Mouse (Mus musculus) frontal cortex, postnatal 14 days (tissue): ENCODE measurements around the gene Mark1.

Experiments
- DNase-seq, 2 experiments: peaks; one replicate each; pipeline ENCODE4 v3.0.0; 2022; ENCODE audit warnings: low spot score in 2 of 2

The Mark1 gene

DNA sequence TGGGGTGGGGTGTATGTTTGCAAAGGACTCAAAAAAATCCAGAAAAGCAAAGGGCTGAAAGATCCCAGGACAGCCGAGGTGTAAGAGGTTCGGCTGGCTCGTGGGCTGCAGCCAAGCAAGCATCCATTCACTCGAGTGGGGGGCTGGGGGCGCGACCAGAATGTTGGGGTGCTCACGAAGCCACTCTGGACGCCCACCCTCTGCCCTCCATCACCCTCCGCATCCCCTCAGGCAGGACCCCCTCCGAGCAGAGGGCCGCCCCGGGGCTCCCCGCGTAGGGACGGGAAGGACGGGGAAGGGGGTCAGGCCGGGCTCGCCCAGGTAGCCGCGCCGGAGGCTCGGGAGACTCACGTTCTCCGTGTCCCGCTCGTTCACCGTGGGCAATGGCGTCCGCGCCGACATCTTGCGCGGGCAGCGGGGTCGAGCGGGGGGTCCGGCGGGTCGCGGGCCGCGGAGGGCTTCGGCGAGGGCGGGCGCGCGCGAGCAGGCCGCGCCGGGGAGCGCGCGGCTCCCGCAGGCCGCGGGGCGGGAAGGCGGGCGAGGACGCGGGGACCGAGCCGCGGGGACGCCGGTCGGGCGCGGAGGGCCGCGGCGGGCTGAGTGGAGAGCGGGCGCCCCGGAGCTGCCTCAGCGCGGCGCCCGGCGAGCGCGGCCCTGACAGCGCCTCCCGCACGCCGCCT is at the start of gene Mark1:
Mark1 (minus strand) TSS at position 500 of the 680 bp plus-strand sequence.
- DNase-seq: peak in 1 of 2 experiments; percentile 34

GRCm38 (mm10) chr1:185047516-185048247 is 48.3 kb upstream of the Mark1 start:
- DNase-seq: no peak

DNA sequence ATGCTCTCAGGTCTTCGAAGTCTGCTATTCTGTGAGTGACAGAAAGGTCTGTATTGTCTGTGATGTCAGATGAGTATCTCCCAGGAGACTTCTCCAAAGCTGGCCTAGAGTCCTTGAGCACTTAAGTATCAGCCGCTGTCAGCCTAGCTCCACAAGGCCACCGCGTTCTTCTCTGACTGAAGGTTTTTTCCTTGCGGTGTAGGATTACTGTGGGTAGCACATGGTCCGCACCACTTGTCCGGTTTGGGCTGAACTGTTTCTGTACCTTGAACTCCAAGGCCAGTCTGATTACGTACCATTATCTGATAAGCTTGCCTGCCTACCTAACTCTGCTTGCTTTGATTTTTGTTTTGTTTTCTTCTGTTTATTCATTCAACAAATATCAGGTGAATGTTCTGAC is 47.1 kb upstream of the Mark1 start:
- DNase-seq: no peak

GRCm38 (mm10) chr1:185038183-185038686 is 38.9 kb upstream of the Mark1 start:
- no peak for DNase-seq

DNA sequence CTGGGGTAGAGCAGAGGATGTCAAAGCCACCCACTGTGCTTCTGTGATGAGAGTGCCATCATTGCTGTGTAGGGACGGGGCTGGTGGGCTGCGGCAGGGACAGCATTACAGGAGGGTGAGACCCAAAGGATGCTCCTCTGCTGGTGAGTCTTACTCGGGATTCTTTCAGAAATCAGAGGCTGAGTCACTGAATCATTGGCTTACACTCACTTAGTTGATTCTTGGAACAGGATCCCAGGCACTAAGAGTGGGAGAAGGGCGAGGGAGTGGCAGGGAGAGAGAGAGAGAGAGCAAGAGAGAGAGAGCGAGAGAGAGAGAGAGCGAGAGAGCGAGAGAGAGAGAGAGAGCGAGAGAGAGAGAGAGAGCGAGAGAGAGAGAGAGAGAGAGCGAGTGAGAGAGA is 31.2 kb upstream of the Mark1 start:
- DNase-seq: no peak

DNA sequence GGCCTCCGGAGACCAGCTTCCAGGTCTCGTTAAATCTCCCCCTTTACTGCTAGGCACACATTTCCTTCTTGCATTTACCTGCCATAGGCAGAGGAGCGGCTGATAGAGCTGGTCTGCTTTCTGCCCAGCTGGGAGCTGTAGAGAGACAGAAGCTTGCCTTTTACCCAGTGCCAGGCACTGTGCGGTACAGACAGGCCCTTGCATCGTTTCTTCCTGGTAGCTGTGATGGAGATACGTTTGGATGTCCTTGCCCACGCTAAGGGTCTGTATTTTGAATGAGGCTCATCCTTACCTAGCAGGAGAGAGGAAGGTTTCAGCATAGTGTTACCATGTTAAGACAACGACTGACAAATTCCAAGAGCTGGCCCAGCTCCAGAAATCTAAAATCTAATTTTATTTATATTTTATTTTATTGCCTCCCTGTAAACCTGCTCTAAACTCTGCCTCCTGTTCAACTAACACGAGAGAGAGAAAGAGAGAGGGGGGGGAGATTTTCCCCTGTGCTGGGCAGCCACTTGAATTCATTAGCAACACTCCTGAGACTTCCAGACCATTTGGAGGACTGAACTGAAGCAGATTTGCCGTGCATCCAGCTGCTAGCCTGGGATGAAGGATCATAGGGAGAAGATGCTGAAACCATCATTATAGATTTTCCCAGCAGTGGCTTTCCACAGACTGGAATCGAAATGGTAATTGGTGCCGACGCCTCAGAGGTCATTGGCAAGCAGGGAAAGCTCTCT is 21.2 kb upstream of the Mark1 start:
- DNase-seq: no peak

GRCm38 (mm10) chr1:185012566-185012965 is 13.2 kb upstream of the Mark1 start:
- DNase-seq: no peak

GRCm38 (mm10) chr1:185007066-185007465 is 7.7 kb upstream of the Mark1 start:
- no peak for DNase-seq

- peak; percentile 44 to 63 for DNase-seq
Measured at GRCm38 (mm10) chr1:184999780-185000599, 620 bp upstream of the Mark1 start.

DNA sequence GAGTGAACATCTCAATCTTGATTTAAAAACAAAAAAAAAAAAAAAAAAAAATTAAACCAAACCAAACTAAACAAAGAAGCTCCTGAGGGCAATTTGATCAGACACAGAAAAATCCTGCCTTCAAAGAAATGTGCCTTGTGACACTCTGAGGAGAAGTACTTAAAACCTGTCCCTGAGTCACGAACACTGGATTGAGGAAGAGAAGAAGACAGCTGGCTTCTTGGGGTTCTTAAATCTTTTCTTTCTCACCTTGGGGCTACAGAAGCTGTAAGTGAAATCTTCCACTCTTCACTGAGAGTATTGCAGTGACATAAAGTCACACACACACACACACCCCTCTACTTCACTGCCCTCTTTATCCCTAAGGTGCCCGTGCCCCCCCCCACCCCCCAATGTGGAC is 739 bp downstream of the Mark1 start:
- DNase-seq: no peak

GRCm38 (mm10) chr1:184998161-184998560 is 1.2 kb downstream of the Mark1 start:
- DNase-seq: no peak

DNA sequence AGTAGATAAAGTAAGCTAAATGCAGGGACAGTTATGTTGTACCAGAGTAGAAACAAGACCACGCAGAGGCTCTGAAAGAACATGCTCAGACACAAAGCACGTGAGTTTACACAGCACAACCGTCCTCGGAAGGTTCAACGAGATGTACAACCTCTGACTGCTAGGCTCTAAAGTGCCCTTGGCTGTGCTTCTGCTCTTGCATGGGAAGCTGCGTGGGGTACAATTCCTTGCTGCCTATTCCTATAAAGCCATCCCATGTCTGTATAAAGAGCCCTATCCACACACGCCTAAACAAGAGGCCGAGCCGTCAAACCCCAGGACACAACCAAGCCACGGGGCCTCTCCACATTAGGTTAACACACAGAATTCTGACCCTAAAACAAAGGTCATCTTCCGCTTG is 1.9 kb downstream of the Mark1 start:
- DNase-seq: no peak

- no peak for DNase-seq
Measured at GRCm38 (mm10) chr1:184995335-184995734, 4.0 kb downstream of the Mark1 start.

- DNase-seq: no peak
Measured at GRCm38 (mm10) chr1:184991191-184991590, 8.2 kb downstream of the Mark1 start.

- DNase-seq: no peak
Measured at GRCm38 (mm10) chr1:184986748-184987147, 12.6 kb downstream of the Mark1 start.

GRCm38 (mm10) chr1:184984723-184985122 is 14.6 kb downstream of the Mark1 start:
- DNase-seq: no peak

- no peak for DNase-seq
Measured at GRCm38 (mm10) chr1:184983751-184984150, 15.6 kb downstream of the Mark1 start.

DNA sequence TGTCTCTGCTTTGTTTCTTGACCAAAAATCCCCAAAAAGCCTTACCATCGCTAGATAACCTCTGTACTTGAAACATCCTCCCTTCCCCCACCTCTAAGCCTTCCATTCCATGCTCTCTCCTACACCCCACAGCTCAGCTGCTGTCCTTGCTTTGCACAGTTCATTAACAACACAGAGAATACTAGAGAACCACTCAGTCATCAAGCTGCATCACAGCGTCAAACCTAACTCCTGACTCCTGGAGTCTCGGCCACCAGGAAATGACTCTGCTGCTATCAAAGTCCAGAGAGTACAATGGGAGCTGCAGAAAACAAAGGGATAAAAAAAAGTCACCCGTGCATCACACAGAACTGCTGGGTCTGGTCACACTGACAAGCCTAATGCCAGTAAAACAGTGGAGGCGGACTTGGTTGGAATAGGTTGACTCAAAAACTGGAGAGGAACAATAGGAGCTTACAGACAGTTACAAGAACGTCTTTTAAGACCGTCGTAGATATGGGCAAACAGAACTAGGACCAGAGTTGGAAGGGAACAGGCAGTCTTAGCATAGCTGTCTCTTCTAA is 27.1 kb downstream of the Mark1 start:
- no peak for DNase-seq

DNA sequence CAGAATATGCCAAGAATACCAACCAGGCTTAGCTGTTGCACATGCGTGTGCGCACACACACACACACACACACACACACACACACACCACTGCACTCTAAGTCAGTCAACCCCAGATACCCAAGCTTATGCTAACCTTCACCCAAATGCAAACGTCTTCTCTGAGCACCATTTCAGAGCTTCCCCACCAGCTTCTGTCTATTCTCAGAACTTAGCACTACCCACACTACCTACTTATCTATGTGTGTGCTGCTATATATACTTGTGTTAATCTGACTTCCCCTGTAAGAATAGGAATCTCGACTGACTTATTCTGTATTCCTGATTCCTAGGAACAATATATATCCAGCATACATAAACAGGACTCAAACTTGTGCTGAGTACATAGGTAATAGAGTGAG is 30.0 kb downstream of the Mark1 start:
- DNase-seq: no peak

DNA sequence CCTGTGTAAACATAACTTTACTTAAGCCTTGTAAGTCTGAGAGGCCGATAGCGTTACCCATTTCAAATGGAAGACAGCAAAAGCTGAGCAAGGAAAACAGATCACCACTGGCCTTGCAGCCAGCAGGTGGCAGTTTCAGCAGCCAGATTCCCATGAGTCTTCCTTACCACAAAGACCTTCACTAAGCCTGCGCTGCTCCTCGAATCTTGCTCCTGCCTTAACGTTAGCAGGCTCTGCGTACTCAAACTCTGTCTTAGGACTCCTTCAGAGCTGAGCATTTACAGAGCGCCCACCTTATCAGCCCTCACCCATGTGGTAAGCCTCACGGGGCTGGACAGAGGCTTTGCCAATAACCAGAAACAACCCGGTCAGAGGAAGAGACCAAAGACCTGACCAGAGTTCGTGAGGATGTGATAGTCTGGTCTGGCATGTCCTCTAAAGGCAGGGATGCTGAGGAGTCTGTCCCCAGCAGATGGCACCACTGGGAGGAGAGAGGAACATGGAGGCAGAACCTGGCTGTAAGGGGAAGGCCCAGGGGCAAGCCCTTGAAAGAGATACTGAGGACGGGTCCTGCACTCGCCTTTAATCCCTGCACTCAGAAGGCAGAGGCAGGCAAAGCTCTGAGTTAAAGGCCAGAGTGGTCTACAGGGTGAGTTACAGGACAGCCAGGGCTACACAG is 33.5 kb downstream of the Mark1 start:
- peak in 1 of 2 experiments; percentile 36 for DNase-seq
